17 mouse cellular contexts compared by ENCODE assay signal in the genomic region with DNA sequence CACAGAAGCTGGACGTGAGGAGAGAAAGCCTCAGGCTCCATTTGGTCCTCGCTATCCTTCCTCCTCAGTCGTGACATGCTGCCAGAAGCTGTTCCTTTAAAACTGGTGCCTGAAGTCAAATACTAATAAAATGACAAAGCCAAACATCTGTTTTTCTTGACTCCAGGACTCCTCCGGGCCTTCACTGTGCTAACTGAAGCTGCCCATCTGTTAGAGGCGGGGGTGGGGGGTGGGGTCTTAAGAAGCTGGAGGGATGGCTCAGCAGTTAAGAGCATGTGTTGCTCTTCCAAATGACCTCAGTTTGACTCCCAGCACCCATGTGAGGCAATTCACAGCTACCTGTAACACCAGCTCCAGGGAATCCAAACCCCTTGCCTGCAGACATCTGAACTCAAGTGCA. TPM values are rescaled to one million over a fixed set of nuclear protein-coding genes. Genes with fewer than 3 reads are reported as not detected.
DNase-seq lines count a peak whose midpoint lies in the region; ATAC-seq lines count a peak whose summit lies in the region.
"Had no signal": no experiment of that assay in that cellular context is flagged by ENCODE, and none has a peak within 500 bp of the region (broad histone marks: within the 10 kb centered on the region; RNA-seq: fewer than 3 reads in every experiment).

No protein-coding gene starts in this region.

- H3K4me2 ChIP-seq in hindbrain, embryonic 12.5 days (replicated peaks) = no peak overlapping the region
- H3K4me2 ChIP-seq in hindbrain, embryonic 14.5 days (replicated peaks) = no peak overlapping the region
- no peak overlapping the region for H3K4me2 ChIP-seq in neural tube, embryonic 15.5 days
- H3K4me2 ChIP-seq: hindbrain, embryonic 15.5 days; limb, embryonic 15.5 days had no signal

- peak overlapping the region; percentile 55; the same call in 1 of the 2 replicates for H3K27ac ChIP-seq in hindbrain, embryonic 12.5 days
- no peak overlapping the region for H3K27ac ChIP-seq in hindbrain, embryonic 14.5 days
- no peak overlapping the region; the same call in 1 of the 2 replicates for H3K27ac ChIP-seq in neural tube, embryonic 15.5 days (replicated peaks)
- H3K27ac ChIP-seq: forebrain, embryonic 10.5 days; hindbrain, embryonic 15.5 days; limb, embryonic 15.5 days had no signal

- no peak for DNase-seq in hindbrain, embryonic 14.5 days (ENCODE audit: low spot score)
- peak; percentile 29 for DNase-seq in neural tube, embryonic 10.5 days (ENCODE audit: extremely low spot score, low spot score)
- peak; percentile 16 for DNase-seq in gastrocnemius, postnatal 14 days
- DNase-seq in lung, postnatal 36 days = peak; percentile 12
- no peak for DNase-seq in left cerebral cortex, adult 18-20 months (ENCODE audit: low spot score in 2 of 2)
- DNase-seq: adrenal gland, postnatal 10 days had no signal

- no peak for ATAC-seq in hindbrain, embryonic 12.5 days (ENCODE audit: low FRiP score)
- no peak for ATAC-seq in hindbrain, embryonic 14.5 days (ENCODE audit: low FRiP score)
- no peak for ATAC-seq in neural tube, embryonic 15.5 days (ENCODE audit: low FRiP score)
- no peak for ATAC-seq in CD4-positive, CD25-positive, alpha-beta regulatory T cell, adult 4 months

- no peak overlapping the region for H3K4me3 ChIP-seq in hindbrain, embryonic 12.5 days
- H3K4me3 ChIP-seq in hindbrain, embryonic 14.5 days (replicated peaks; ENCODE audit: low read length) = no peak overlapping the region
- H3K4me3 ChIP-seq in neural tube, embryonic 15.5 days (replicated peaks) = no peak overlapping the region
- H3K4me3 ChIP-seq: forebrain, embryonic 10.5 days; hindbrain, embryonic 15.5 days; limb, embryonic 15.5 days had no signal

- no peaks in the 10 kb centered on the region for H3K9me3 ChIP-seq in hindbrain, embryonic 12.5 days (replicated peaks)
- no peaks in the 10 kb centered on the region for H3K9me3 ChIP-seq in hindbrain, embryonic 14.5 days (ENCODE audit: control insufficient read depth, low read length)
- no peaks in the 10 kb centered on the region for H3K9me3 ChIP-seq in neural tube, embryonic 15.5 days (replicated peaks)
- H3K9me3 ChIP-seq: forebrain, embryonic 10.5 days; hindbrain, embryonic 15.5 days; limb, embryonic 15.5 days had no signal

- no peaks in the 10 kb centered on the region for H3K36me3 ChIP-seq in hindbrain, embryonic 12.5 days
- no peaks in the 10 kb centered on the region for H3K36me3 ChIP-seq in hindbrain, embryonic 14.5 days (replicated peaks; ENCODE audit: control insufficient read depth, insufficient read depth)
- no peaks in the 10 kb centered on the region for H3K36me3 ChIP-seq in neural tube, embryonic 15.5 days
- H3K36me3 ChIP-seq: forebrain, embryonic 10.5 days; hindbrain, embryonic 15.5 days; limb, embryonic 15.5 days had no signal

- no peak overlapping the region for H3K9ac ChIP-seq in hindbrain, embryonic 12.5 days
- H3K9ac ChIP-seq in hindbrain, embryonic 14.5 days = no peak overlapping the region
- no peak overlapping the region for H3K9ac ChIP-seq in neural tube, embryonic 15.5 days (replicated peaks)
- H3K9ac ChIP-seq: hindbrain, embryonic 15.5 days; limb, embryonic 15.5 days had no signal

- peaks cover 21% of the 10 kb centered on the region for H3K4me1 ChIP-seq in hindbrain, embryonic 12.5 days
- 0 out of 2 replicates have a peak, but pooled peaks cover 6% of the 10 kb centered on the region for H3K4me1 ChIP-seq in hindbrain, embryonic 14.5 days (replicated peaks; ENCODE audit: control insufficient read depth, insufficient read depth, low read length)
- H3K4me1 ChIP-seq in neural tube, embryonic 15.5 days = peaks cover 13% of the 10 kb centered on the region

- no peaks in the 10 kb centered on the region for H3K27me3 ChIP-seq in hindbrain, embryonic 12.5 days
- H3K27me3 ChIP-seq in hindbrain, embryonic 14.5 days (ENCODE audit: control insufficient read depth, insufficient read depth, low read length) = no peaks in the 10 kb centered on the region
- H3K27me3 ChIP-seq in neural tube, embryonic 15.5 days (replicated peaks) = no peaks in the 10 kb centered on the region
- H3K27me3 ChIP-seq: CH12.LX; hindbrain, embryonic 15.5 days; limb, embryonic 15.5 days had no signal

- intact Hi-C loops in gastrocnemius, postnatal 14 days (cut with DNase I; ENCODE audit: low total_unique reads) = no loop called here

- WGBS in hindbrain, embryonic 12.5 days = 42% methylated on average over 5 of the region's 5 CpGs
- WGBS in hindbrain, embryonic 14.5 days = 47% methylated on average over 5 of the region's 5 CpGs
- 39% methylated on average over 5 of the region's 5 CpGs for WGBS in neural tube, embryonic 15.5 days

RNA-seq across cellular contexts. Expression of gene Olfr521, which starts 25.3 kb away (rescaled TPM):
- not detected in 2 replicates for polyA plus RNA-seq in hindbrain, embryonic 12.5 days (2016; fragmentation: Nextera tagmentation; extraction: Ambion mirVana)
- polyA plus RNA-seq in hindbrain, embryonic 14.5 days (2014; fragmentation: Nextera tagmentation; extraction: Ambion mirVana) = not detected in 2 replicates
- polyA plus RNA-seq in neural tube, embryonic 15.5 days (2015; fragmentation: Nextera tagmentation; extraction: Ambion mirVana) = not detected in 2 replicates
- total RNA-seq in gastrocnemius, postnatal 14 days (2021) = not detected
- polyA plus RNA-seq in CD4-positive, CD25-positive, alpha-beta regulatory T cell, adult 4 months (2017; shearing (Covaris generic)) = not detected
- total RNA-seq in left cerebral cortex, adult 18-20 months (2021) = not detected
- total RNA-seq: adrenal gland, postnatal 10 days; CH12.LX; common myeloid progenitor, adult 5-6 weeks; layer of hippocampus, adult 18-20 months; megakaryocyte, adult 5-6 weeks had no signal
- polyA plus RNA-seq: forebrain, embryonic 10.5 days; hindbrain, embryonic 15.5 days; limb, embryonic 15.5 days; spleen, adult 2 months had no signal

RNA-seq across cellular contexts. Expression of gene Neu3, which starts 39.7 kb away (rescaled TPM):
- polyA plus RNA-seq in hindbrain, embryonic 12.5 days (2016; fragmentation: Nextera tagmentation; extraction: Ambion mirVana) = 2.3 and 2.5 TPM in 2 replicates
- 1.3 and 2.2 TPM in 2 replicates for polyA plus RNA-seq in hindbrain, embryonic 14.5 days (2014; fragmentation: Nextera tagmentation; extraction: Ambion mirVana)
- 2.4 and 3.6 TPM in 2 replicates for polyA plus RNA-seq in neural tube, embryonic 15.5 days (2015; fragmentation: Nextera tagmentation; extraction: Ambion mirVana)
- 1 to 10 TPM; 2.9 to 3.3 TPM for total RNA-seq in gastrocnemius, postnatal 14 days (2021)
- polyA plus RNA-seq in CD4-positive, CD25-positive, alpha-beta regulatory T cell, adult 4 months (2017; shearing (Covaris generic)) = 10 to 100 TPM; 27.5 to 34.8 TPM
- 1 to 10 TPM; 2.3 to 3.0 TPM for total RNA-seq in left cerebral cortex, adult 18-20 months (2021)

RNA-seq across cellular contexts. Expression of gene Olfr520, which starts 58.5 kb away (rescaled TPM):
- not detected in 2 replicates for polyA plus RNA-seq in hindbrain, embryonic 12.5 days (2016; fragmentation: Nextera tagmentation; extraction: Ambion mirVana)
- polyA plus RNA-seq in hindbrain, embryonic 14.5 days (2014; fragmentation: Nextera tagmentation; extraction: Ambion mirVana) = not detected in 2 replicates
- polyA plus RNA-seq in neural tube, embryonic 15.5 days (2015; fragmentation: Nextera tagmentation; extraction: Ambion mirVana) = not detected in 2 replicates
- total RNA-seq in gastrocnemius, postnatal 14 days (2021) = under 1 TPM in 1 of 2 experiments, not detected in 1; 0.31 TPM
- polyA plus RNA-seq in CD4-positive, CD25-positive, alpha-beta regulatory T cell, adult 4 months (2017; shearing (Covaris generic)) = not detected
- total RNA-seq in left cerebral cortex, adult 18-20 months (2021) = not detected
- total RNA-seq: adrenal gland, postnatal 10 days; CH12.LX; common myeloid progenitor, adult 5-6 weeks; layer of hippocampus, adult 18-20 months; megakaryocyte, adult 5-6 weeks had no signal
- polyA plus RNA-seq: forebrain, embryonic 10.5 days; hindbrain, embryonic 15.5 days; limb, embryonic 15.5 days; spleen, adult 2 months had no signal

Comparison
In these comparisons a context has a peak if more than half of its experiments do, and no peak if none do; other contexts are left out.
1. DNase-seq: peak in neural tube, embryonic 10.5 days (single experiment), gastrocnemius, postnatal 14 days (single experiment) and lung, postnatal 36 days (single experiment); none in hindbrain, embryonic 14.5 days (single experiment) and left cerebral cortex, adult 18-20 months (0 of 2).